Comparison of ENCODE assay signal across 6 mouse cellular contexts in genomic region chr3:100559431-100559830, GRCm38 (mm10).
"Had no signal": no experiment of that assay in that cellular context is flagged by ENCODE, and none has a peak within 500 bp of the region (broad histone marks: within the 10 kb centered on the region; RNA-seq: fewer than 3 reads in every experiment).

No protein-coding gene starts in this region.

- ATAC-seq: midbrain, embryonic 13.5 days had no signal

- DNase-seq: kidney, postnatal 10 days; kidney, postnatal 4 days; lung, adult 18-20 months; right cerebral cortex, adult 18-20 months; right cerebral cortex, postnatal 25 days had no signal
